Mouse (Mus musculus) embryonic fibroblast, embryonic 13.5 days (primary cell): ENCODE results near the gene Slc7a1. TPM values are rescaled to one million over a fixed set of nuclear protein-coding genes. Genes with fewer than 3 reads are reported as not detected.

ENCODE experiments used
- H3K27ac ChIP-seq: 2 replicates; pipeline ENCODE4 v1.5.1; 2012; ENCODE audit warnings: low read length, control low read depth, inconsistent platforms; ENCODE audit not compliant: insufficient read depth
- H3K4me1 ChIP-seq: 2 replicates; pipeline ENCODE4 v1.6.1; 2011; ENCODE audit warnings: low read length; ENCODE audit not compliant: control insufficient read depth, insufficient read depth
- H3K4me3 ChIP-seq: 2 replicates; pipeline ENCODE4 v1.5.1; 2011; ENCODE audit warnings: mild to moderate bottlenecking, control low read depth, low read length; ENCODE audit not compliant: insufficient read depth
- CTCF ChIP-seq: IDR thresholded peaks from 2 replicates; pipeline ENCODE4 v1.5.1; 2011; ENCODE audit warnings: mild to moderate bottlenecking, control low read depth, low read length, moderate library complexity, borderline replicate concordance; ENCODE audit not compliant: insufficient read depth
- POLR2A ChIP-seq: IDR thresholded peaks from 2 replicates; pipeline ENCODE4 v1.6.1; 2011; ENCODE audit warnings: low read depth, mild to moderate bottlenecking, control low read depth, low read length, moderate library complexity
- polyA plus RNA-seq: library from polyadenylated mRNA; stranded (reverse); fragments of >200 nt; gene quantifications from 2 replicates; pipeline ENCODE4 v1.2.4, GENCODE M21; 2011; ENCODE audit warnings: low read depth; ENCODE audit not compliant: missing spikeins, insufficient read length

The Slc7a1 gene
- polyA plus RNA-seq, 1 experiment, result 61.1 TPM

- no peak for TF ChIP-seq POLR2A
- TF ChIP-seq CTCF, result no peak
- H3K4me3 ChIP-seq, result no peak overlapping the region
- no peak overlapping the region for H3K27ac ChIP-seq
- H3K4me1 ChIP-seq, result peaks cover 6% of the 10 kb centered on the region; the same call in 1 of the 2 replicates
Measured at GRCm38 (mm10) chr5:148371375-148371774, 28.3 kb downstream of the Slc7a1 start.

GRCm38 (mm10) chr5:148370624-148371023, 29.1 kb downstream of the Slc7a1 start:
- H3K4me1 ChIP-seq, result peaks cover 6% of the 10 kb centered on the region; the same call in 1 of the 2 replicates
- H3K27ac ChIP-seq, result no peak overlapping the region
- no peak overlapping the region for H3K4me3 ChIP-seq
- peak; percentile 59; the same call in 1 of the 2 replicates for TF ChIP-seq CTCF
- TF ChIP-seq POLR2A, result no peak

- no peak overlapping the region for H3K27ac ChIP-seq
- no peak for TF ChIP-seq POLR2A
- no peak for TF ChIP-seq CTCF
- no peak overlapping the region for H3K4me3 ChIP-seq
- H3K4me1 ChIP-seq, result peaks cover 6% of the 10 kb centered on the region; the same call in 1 of the 2 replicates
Measured at GRCm38 (mm10) chr5:148369178-148369577, 30.5 kb downstream of the Slc7a1 start.

- H3K4me3 ChIP-seq, result no peak overlapping the region
- TF ChIP-seq POLR2A, result no peak
- no peak for TF ChIP-seq CTCF
- peaks cover 3% of the 10 kb centered on the region for H3K4me1 ChIP-seq
- H3K27ac ChIP-seq, result no peak overlapping the region
Measured at GRCm38 (mm10) chr5:148367816-148368215, 31.9 kb downstream of the Slc7a1 start.

- TF ChIP-seq CTCF (no peak), POLR2A (no peak)
- no peak overlapping the region for H3K27ac ChIP-seq
- no peak overlapping the region for H3K4me3 ChIP-seq
- peaks cover 13% of the 10 kb centered on the region for H3K4me1 ChIP-seq
Measured at GRCm38 (mm10) chr5:148366455-148366854, 33.2 kb downstream of the Slc7a1 start.

GRCm38 (mm10) chr5:148363441-148364113, 36.1 kb downstream of the Slc7a1 start:
- Histone ChIP-seq H3K4me1 (peaks cover 19% of the 10 kb centered on the region), H3K4me3 (no peak overlapping the region), H3K27ac (0 out of 2 replicates have a peak overlapping the region, but pooled peaks have one; percentile 81)
- TF ChIP-seq CTCF, result no peak
- no peak for TF ChIP-seq POLR2A

GRCm38 (mm10) chr5:148362296-148362695, 37.4 kb downstream of the Slc7a1 start:
- Histone ChIP-seq H3K4me1 (peaks cover 19% of the 10 kb centered on the region), H3K27ac (peak overlapping the region; percentile 81), H3K4me3 (no peak overlapping the region)
- TF ChIP-seq CTCF (no peak), POLR2A (no peak)

GRCm38 (mm10) chr5:148361759-148362010, 38.0 kb downstream of the Slc7a1 start:
- no peak for TF ChIP-seq CTCF
- TF ChIP-seq POLR2A, result no peak
- Histone ChIP-seq H3K4me1 (peaks cover 19% of the 10 kb centered on the region), H3K4me3 (no peak overlapping the region), H3K27ac (peak overlapping the region; percentile 81)

- Histone ChIP-seq H3K27ac (peak overlapping the region; percentile 81), H3K4me3 (no peak overlapping the region), H3K4me1 (peaks cover 19% of the 10 kb centered on the region)
- no peak for TF ChIP-seq CTCF
- no peak for TF ChIP-seq POLR2A
Measured at GRCm38 (mm10) chr5:148360922-148361758, 38.6 kb downstream of the Slc7a1 start.

- no peak for TF ChIP-seq POLR2A
- no peak for TF ChIP-seq CTCF
- no peak overlapping the region for H3K4me3 ChIP-seq
- no peak overlapping the region; the same call in 1 of the 2 replicates for H3K27ac ChIP-seq
- H3K4me1 ChIP-seq, result peaks cover 19% of the 10 kb centered on the region
Measured at GRCm38 (mm10) chr5:148359131-148359530, 40.6 kb downstream of the Slc7a1 start.

GRCm38 (mm10) chr5:148357168-148357567, 42.5 kb downstream of the Slc7a1 start:
- no peak for TF ChIP-seq CTCF
- TF ChIP-seq POLR2A, result no peak
- Histone ChIP-seq H3K27ac (no peak overlapping the region), H3K4me1 (peaks cover 13% of the 10 kb centered on the region), H3K4me3 (no peak overlapping the region)
